Mouse (Mus musculus) kidney, embryonic 14.5 days (tissue): ENCODE data around the gene Tbkbp1. TPM values are rescaled to one million over a fixed set of nuclear protein-coding genes. Genes with fewer than 3 reads are reported as not detected.
"Not testable (repeated sequence)": the region's sequence is repeated elsewhere in the genome, so short reads cannot be mapped to it uniquely, and the experiment has no call there.

Experiments used
- ATAC-seq: fragments of 200-750 bp; cut with Nextera tagmentation; 2 replicates; pipeline ENCODE4 v1.8.0; 2017; ENCODE audit warnings: moderate number of reproducible peaks, mild to moderate bottlenecking, moderate TSS enrichment, moderate library complexity; ENCODE audit not compliant: low FRiP score, low TSS enrichment
- H3K27ac ChIP-seq: fragments of 300-500 bp; sonication (generic); 2 replicates; pipeline ENCODE4 v1.5.1; 2014; ENCODE audit warnings: low read depth, mild to moderate bottlenecking, low read length, moderate library complexity, mixed read lengths
- H3K27me3 ChIP-seq: fragments of 300-500 bp; sonication (generic); 2 replicates; pipeline ENCODE4 v1.6.1; 2014; ENCODE audit warnings: mild to moderate bottlenecking, low read length; ENCODE audit not compliant: control insufficient read depth, insufficient read depth
- H3K36me3 ChIP-seq: fragments of 300-500 bp; sonication (generic); 2 replicates; pipeline ENCODE4 v1.6.1; 2014; ENCODE audit warnings: low read length, mixed read lengths; ENCODE audit not compliant: control insufficient read depth, insufficient read depth
- H3K4me1 ChIP-seq: fragments of 300-500 bp; sonication (generic); 2 replicates; pipeline ENCODE4 v1.6.1; 2014; ENCODE audit warnings: low read length, mixed read lengths; ENCODE audit not compliant: control insufficient read depth, insufficient read depth
- H3K4me2 ChIP-seq: fragments of 300-500 bp; sonication (generic); replicated peaks from 2 replicates; pipeline ENCODE4 v1.6.1; 2014; ENCODE audit warnings: low read depth, mild to moderate bottlenecking, low read length
- H3K4me3 ChIP-seq: fragments of 300-500 bp; sonication (generic); 2 replicates; pipeline ENCODE4 v1.5.1; 2014; ENCODE audit warnings: mild to moderate bottlenecking, low read length
- H3K9ac ChIP-seq: fragments of 300-500 bp; sonication (generic); 2 replicates; pipeline ENCODE4 v1.6.1; 2014; ENCODE audit warnings: low read depth, mild to moderate bottlenecking, low read length, moderate library complexity
- H3K9me3 ChIP-seq: fragments of 300-500 bp; sonication (generic); 2 replicates; pipeline ENCODE4 v1.6.1; 2016; ENCODE audit warnings: low read length; ENCODE audit not compliant: control insufficient read depth
- WGBS: fragments of 180-500 bp; shearing (Covaris S2); extraction: QIAGEN DNeasy Blood & Tissue Kit; methylation state at CpG from one replicate; pipeline ENCODE4 v1.1.7; 2014; 5-methylcytosine and 5-hydroxymethylcytosine counted together
- polyA plus RNA-seq: library from polyadenylated mRNA; unstranded; fragments of >200 nt; fragmentation: Nextera tagmentation; extraction: Ambion mirVana; gene quantifications from 2 replicates; pipeline ENCODE4 v1.2.1, GENCODE M21; 2014

The Tbkbp1 gene
- 6.0 and 6.8 TPM in 2 replicates for polyA plus RNA-seq

DNA sequence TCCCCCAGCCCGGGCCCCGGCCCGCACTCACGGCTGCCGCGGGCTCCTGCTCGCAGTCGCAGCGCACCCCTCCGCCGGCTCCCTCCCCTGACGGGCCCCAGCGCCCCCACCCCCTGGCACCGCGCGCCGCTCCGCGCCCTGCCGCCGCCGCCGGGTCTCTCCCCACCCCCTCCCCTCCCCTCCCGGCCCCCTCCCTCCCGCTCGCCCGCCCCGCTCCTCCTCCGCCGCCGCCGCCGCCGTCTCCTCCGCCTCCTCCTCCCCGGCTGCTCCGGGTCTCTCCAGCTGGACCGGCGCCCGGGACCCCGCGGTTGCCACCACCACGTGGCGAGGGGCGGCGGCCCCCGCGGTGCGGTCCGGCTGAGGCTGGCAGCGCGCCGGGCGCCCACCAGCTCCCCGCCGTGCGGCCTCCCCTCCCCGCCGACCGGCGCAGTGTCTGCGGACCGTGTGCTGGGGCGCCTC is at the start of gene Tbkbp1:
Gene Tbkbp1 (minus strand): TSS at position 153 of the 459 bp plus-strand sequence.
- Histone ChIP-seq H3K4me2 (peak within 1 kb of the TSS; percentile 93), H3K9ac (peak within 1 kb of the TSS; percentile 85), H3K36me3 (peaks cover 13% of the 10 kb centered on the region), H3K9me3 (no peaks in the 10 kb centered on the region), H3K4me3 (peak within 1 kb of the TSS; percentile 66), H3K27me3 (no peaks in the 10 kb centered on the region), H3K4me1 (peaks cover 25% of the 10 kb centered on the region), H3K27ac (peak within 1 kb of the TSS; percentile 88)
- under 1% methylated on average over 36 of the region's 64 CpGs for WGBS
- ATAC-seq: 0 out of 2 replicates have a peak, but pooled peaks have one; percentile 5

- WGBS: 90% methylated on average over 6 of the region's 6 CpGs
- no peak overlapping the region for H3K4me3 ChIP-seq
- no peak for ATAC-seq
Measured at GRCm38 (mm10) chr11:97199519-97199918, 48.2 kb upstream of the Tbkbp1 start.

GRCm38 (mm10) chr11:97198601-97199000 is 47.3 kb upstream of the Tbkbp1 start:
- no peak for ATAC-seq
- WGBS: 25% methylated on average over 5 of the region's 5 CpGs
- no peaks in the 10 kb centered on the region; the same call in 1 of the 2 replicates for H3K9me3 ChIP-seq
- no peak overlapping the region for H3K4me3 ChIP-seq
- H3K27ac ChIP-seq: no peak overlapping the region
- no peaks in the 10 kb centered on the region for H3K27me3 ChIP-seq
- no peaks in the 10 kb centered on the region for H3K36me3 ChIP-seq
- H3K4me1 ChIP-seq: no peaks in the 10 kb centered on the region
- H3K9ac ChIP-seq: no peak overlapping the region
- H3K4me2 ChIP-seq: no peak overlapping the region

More at GRCm38 (mm10) chr11:97199519-97199918, 48.2 kb upstream of the Tbkbp1 start:
- Histone ChIP-seq H3K9me3 (no peaks in the 10 kb centered on the region; the same call in 1 of the 2 replicates), H3K4me1 (no peaks in the 10 kb centered on the region), H3K9ac (no peak overlapping the region), H3K4me2 (no peak overlapping the region), H3K27me3 (no peaks in the 10 kb centered on the region), H3K36me3 (no peaks in the 10 kb centered on the region), H3K27ac (no peak overlapping the region)

- H3K9me3 ChIP-seq: no peaks in the 10 kb centered on the region; the same call in 1 of the 2 replicates
- ATAC-seq: peak; percentile 33; the same call in 1 of the 2 replicates
- no peaks in the 10 kb centered on the region for H3K4me1 ChIP-seq
- H3K9ac ChIP-seq: no peak overlapping the region
- H3K4me2 ChIP-seq: no peak overlapping the region
- 73% methylated on average over 8 of the region's 8 CpGs for WGBS
- no peak overlapping the region for H3K27ac ChIP-seq
- H3K36me3 ChIP-seq: no peaks in the 10 kb centered on the region
- no peak overlapping the region for H3K4me3 ChIP-seq
- no peaks in the 10 kb centered on the region for H3K27me3 ChIP-seq
Measured at GRCm38 (mm10) chr11:97197021-97197420, 45.7 kb upstream of the Tbkbp1 start.

DNA sequence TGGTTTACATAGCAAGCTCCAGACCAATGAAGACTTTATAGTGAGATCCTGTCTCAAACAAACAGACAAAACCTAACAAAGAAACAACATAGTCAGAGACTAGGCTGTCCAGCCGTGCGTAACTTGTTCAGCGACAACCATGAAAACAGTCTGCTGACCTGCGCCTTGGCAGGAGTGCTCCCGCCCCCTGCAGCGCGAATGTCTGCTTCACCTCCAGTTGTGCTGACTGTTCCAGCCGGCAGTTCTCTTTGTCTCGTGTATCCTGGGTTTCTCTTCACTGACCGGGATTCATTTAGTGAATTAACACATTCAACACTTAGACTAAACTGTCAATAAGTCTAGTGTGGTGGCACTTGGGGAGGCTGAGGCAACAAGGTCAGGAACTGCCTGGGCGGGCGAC is 45.2 kb upstream of the Tbkbp1 start:
- 70% methylated on average over 12 of the region's 12 CpGs for WGBS
- H3K27me3 ChIP-seq: no peaks in the 10 kb centered on the region
- no peak for ATAC-seq

GRCm38 (mm10) chr11:97192621-97192951 is 41.3 kb upstream of the Tbkbp1 start:
- H3K4me3 ChIP-seq: no peak overlapping the region
- no peak overlapping the region for H3K4me2 ChIP-seq
- no peaks in the 10 kb centered on the region for H3K9me3 ChIP-seq
- no peaks in the 10 kb centered on the region for H3K36me3 ChIP-seq
- H3K4me1 ChIP-seq: 0 out of 2 replicates have a peak, but pooled peaks cover 6% of the 10 kb centered on the region
- H3K27me3 ChIP-seq: no peaks in the 10 kb centered on the region
- no peak overlapping the region for H3K9ac ChIP-seq
- ATAC-seq: no peak
- H3K27ac ChIP-seq: no peak overlapping the region

More for the DNA sequence above, 45.2 kb upstream of the Tbkbp1 start:
- no peaks in the 10 kb centered on the region for H3K4me1 ChIP-seq
- H3K9ac ChIP-seq: no peak overlapping the region
- no peak overlapping the region for H3K4me2 ChIP-seq
- H3K4me3 ChIP-seq: no peak overlapping the region
- H3K27ac ChIP-seq: no peak overlapping the region
- no peaks in the 10 kb centered on the region for H3K36me3 ChIP-seq
- H3K9me3 ChIP-seq: no peaks in the 10 kb centered on the region; the same call in 1 of the 2 replicates

DNA sequence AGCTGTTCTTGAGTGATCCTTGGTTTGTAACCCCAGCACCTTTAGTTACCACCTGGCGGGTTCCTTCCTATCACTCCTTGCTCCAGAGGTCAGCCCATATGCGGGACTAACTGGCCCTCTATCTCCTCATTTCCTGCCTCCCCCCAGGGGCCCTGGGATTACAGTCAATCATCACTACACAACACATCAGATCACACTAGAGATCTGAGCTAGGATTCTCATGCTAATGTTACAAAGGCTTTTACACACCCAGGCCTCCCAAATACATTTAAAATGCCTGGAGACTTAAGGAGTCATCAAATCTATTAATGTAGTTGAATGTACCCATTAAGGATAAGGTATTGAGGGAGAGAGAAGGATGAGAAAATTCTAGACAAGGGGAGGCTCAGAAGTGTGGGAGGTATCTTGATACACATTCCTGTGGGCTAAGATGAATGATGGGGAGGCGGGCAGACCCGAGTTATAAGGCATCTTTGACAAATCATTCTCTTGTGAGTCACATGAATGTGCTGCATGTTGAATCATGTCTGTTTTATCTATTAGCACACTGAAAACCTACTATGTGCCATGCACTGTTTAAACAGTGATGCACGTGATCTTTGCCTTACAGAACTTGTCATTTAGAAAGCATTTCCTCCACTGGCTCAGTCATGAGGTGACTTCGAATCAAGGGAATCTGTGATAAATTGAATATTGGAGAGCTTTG is 40.8 kb upstream of the Tbkbp1 start:
- Histone ChIP-seq H3K4me3 (no peak overlapping the region), H3K9ac (no peak overlapping the region), H3K36me3 (no peaks in the 10 kb centered on the region), H3K9me3 (no peaks in the 10 kb centered on the region), H3K4me1 (0 out of 2 replicates have a peak, but pooled peaks cover 6% of the 10 kb centered on the region), H3K4me2 (no peak overlapping the region), H3K27me3 (no peaks in the 10 kb centered on the region), H3K27ac (no peak overlapping the region)
- WGBS: 76% methylated on average over 6 of the region's 6 CpGs
- ATAC-seq: no peak

DNA sequence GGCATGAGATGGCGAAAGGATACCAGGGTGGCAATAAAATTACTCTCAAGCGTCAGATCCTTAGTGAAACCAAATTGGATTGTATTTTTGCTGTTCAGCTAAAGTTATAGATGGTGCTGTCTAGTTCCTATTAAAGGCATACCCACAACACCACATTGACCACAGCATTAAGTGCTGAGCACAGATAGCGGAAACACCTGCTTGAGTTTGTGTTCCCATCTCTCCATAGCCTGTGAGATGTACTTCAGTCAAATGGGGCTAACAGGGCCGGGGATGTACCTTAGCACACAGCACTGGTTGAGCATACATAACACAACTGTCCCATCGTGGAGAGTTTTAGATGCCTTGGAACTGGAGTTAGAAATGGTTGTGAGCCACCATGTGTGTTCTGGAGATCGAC is 39.7 kb upstream of the Tbkbp1 start:
- peaks cover 11% of the 10 kb centered on the region for H3K4me1 ChIP-seq
- no peak overlapping the region for H3K4me2 ChIP-seq
- no peak for ATAC-seq
- H3K36me3 ChIP-seq: peaks cover 5% of the 10 kb centered on the region; the same call in 1 of the 2 replicates
- no peaks in the 10 kb centered on the region for H3K27me3 ChIP-seq
- H3K27ac ChIP-seq: no peak overlapping the region
- H3K9me3 ChIP-seq: no peaks in the 10 kb centered on the region
- WGBS: 86% methylated on average over 6 of the region's 6 CpGs
- H3K9ac ChIP-seq: 0 out of 2 replicates have a peak overlapping the region, but pooled peaks have one; percentile 9
- H3K4me3 ChIP-seq: no peak overlapping the region

GRCm38 (mm10) chr11:97189645-97190044 is 38.4 kb upstream of the Tbkbp1 start:
- not testable (repeated sequence) for H3K27me3 ChIP-seq, H3K27ac ChIP-seq, H3K9ac ChIP-seq, H3K4me3 ChIP-seq, H3K9me3 ChIP-seq, ATAC-seq
- H3K4me1 ChIP-seq: peaks cover 23% of the 10 kb centered on the region
- peak overlapping the region; percentile 77; the same call in 1 of the 2 replicates for H3K4me2 ChIP-seq
- WGBS: 90% methylated on average over 6 of the region's 6 CpGs
- peaks cover 18% of the 10 kb centered on the region for H3K36me3 ChIP-seq
